Mouse (Mus musculus): Measurements from ENCODE around the gene Csrp3.

Gene Csrp3

DNA sequence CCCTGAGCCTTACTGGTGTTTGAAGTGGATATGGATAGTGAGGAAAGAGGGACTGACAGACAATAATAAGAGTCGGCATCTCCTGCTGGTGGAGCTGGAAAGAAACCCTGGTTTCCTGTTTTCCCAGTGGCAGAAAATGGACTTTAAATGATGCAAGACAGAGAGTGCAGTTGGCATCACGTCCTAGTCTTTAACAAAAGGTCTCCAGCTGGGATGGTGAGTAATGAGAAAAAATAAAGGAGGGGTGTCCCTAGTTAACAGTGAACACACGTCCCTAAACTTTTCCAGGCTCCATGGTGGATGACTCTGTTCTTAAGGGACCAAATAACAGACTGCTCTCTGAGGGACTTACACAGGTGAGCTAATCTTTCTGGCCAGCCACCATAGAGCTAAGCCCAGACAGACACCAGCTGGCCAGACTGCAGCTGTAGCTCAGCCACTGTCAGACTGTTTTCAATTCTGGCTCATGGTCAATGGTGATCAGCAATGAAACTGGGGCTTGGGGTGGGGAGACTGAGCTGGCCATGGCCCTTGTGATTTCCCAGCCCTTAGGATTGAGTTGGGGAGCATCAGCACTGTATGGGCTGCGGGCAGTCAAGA is 13.4 kb downstream of the Csrp3 start:
- intact Hi-C loops (cut with DNase I), result no loop called here

DNA sequence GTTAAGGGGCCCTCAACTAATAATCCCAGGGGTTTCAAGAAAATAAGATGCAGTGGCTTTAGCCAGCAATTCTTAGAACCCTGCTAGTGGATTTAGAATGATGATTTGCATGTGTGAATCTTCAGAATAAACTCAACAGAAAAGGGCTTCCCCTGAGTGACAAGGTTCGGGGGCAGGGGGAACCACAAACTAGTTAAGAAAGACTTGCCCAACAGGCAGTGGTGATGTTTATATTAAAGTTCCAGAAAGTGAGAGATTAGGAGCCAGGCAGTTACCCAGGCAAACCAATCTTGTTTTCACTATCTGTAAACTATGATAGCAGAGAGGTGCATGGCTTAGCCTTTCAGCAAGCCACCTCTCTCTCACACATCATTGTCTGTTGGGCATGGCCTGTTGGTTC is 15.1 kb downstream of the Csrp3 start:
- intact Hi-C loops (cut with DNase I), result no loop called here

DNA sequence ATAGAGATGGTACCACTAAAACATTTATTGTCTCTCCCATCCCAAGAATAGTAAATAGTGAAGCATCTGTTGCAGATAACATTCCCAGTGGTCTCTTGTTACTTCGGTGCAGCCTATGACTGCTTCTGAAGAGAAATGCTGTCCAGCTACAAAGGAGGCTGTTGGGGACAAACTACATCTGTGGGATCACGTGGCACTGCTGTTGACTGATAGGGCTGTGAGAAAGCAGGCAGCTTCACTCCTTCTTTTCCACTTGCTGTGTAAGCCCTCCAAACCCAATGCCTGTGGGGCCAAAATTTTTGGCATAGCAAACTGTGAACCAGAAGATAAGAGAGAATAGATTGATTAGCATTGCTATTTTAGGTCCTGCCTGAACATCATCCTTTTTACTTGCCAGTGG is 17.4 kb downstream of the Csrp3 start:
- intact Hi-C loops (cut with DNase I), result no loop called here

DNA sequence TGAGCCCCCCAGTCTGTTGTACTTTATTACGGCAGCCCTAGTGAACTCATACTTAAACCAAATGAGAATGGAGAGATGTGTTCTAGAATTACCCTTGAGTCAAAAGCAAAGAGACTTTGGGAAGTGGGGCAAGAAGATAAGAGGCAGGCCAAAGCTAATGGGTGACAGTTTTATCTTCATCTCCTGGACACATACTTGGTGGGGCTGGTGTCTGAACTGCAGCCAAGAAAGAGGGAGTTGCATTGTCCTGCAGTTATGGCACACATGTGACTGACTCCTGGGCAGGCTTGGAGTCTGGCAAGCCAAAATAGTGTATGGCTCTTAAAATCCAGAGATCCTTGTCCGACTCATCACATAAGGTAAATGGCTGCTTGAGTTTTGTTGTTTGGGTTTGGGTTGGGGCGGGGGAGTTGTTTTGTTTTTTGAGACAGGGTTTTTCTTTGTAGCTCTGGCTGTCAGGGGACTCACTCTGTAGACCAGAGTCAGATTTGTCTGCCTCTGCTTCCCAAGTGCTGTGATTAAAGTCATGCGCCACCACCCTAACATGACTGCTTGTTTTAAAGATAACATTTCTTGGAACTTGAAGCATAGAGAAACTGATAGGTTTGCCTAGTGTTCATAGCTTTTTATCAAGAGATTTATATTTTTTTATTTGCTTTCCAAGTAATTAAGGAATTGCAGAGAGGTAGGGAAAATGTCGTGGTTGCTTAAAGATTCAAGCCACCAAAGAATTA is 18.5 kb downstream of the Csrp3 start:
- intact Hi-C loops (cut with DNase I), result no loop called here

DNA sequence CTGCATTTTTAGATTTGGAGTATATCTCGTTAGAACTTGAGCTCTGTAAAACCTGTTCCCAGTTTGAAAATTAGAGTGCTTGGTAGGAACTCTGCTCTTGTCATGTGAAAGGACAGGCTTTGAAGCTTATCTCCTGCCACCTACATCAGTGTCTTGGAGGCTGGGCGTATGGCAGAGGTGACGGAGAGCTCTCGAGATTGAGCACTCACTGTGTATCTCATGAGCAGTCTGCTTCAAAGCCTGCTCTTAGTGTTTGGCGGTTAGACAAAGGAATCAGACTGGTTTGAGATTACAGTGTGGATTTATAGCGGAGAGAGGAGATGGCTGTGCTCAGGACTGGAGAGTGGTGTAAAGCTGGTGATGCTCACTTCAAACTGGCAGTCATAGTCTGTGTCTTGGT is 22.7 kb downstream of the Csrp3 start:
- intact Hi-C loops (cut with DNase I), result no loop called here

DNA sequence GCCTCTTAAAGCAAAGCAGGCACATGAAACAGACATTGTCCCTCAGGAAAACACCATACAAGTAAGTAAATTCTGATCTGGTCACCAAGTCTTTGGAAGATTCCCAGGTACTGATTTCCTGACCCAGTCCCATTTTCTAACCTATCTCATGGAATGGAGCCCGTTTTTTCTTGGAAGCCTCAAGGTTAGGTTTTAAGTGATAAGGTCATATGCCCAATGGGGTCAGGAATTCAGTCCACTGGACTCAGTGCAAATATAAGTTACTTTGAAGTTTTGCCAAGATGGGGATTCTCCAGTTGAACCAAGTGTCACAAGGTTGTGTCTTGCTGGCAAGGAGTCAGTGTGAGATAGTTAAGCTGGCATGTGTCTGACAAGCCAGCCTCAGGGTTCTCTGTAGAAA is 23.2 kb downstream of the Csrp3 start:
- intact Hi-C loops (cut with DNase I), result no loop called here

DNA sequence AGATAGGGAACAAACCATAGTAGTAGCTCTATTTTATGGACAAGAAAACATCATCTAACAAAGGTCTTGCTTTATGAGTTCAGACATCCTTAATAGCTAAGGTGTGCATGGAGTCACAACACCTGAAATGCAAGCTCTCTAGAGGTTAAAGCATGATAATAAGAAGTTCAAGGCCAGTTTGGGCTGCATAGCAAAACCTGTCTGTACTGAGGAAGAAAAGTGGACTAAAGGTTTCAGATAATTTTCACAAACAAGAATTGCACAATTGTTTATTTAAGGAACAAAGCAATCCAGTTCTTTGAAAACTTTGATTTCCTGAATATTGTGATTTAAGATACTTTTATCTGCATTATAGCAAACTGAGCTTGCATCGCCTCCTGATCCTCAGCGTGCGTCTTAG is 24.2 kb downstream of the Csrp3 start:
- intact Hi-C loops (cut with DNase I), result no loop called here

DNA sequence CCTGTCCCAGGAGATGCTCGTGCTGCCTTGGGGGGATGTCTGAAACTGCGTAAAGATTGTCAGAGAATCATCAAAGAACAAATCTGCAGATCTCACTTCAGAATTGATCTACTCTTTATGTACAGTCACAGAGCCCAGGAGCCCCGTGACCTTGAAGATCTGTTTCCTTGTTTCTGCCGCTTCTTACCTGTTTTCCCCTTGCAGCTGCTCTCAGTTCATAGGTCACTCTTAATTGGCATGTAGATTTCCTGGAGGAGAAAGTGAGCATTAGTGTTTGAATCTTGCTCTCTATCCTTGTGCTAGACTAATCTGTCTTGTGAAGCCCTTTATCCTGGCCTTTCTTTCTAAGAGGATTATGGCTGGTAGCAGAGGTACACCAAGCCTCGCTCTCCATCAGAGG is 26.2 kb downstream of the Csrp3 start:
- intact Hi-C loops (cut with DNase I), result no loop called here

DNA sequence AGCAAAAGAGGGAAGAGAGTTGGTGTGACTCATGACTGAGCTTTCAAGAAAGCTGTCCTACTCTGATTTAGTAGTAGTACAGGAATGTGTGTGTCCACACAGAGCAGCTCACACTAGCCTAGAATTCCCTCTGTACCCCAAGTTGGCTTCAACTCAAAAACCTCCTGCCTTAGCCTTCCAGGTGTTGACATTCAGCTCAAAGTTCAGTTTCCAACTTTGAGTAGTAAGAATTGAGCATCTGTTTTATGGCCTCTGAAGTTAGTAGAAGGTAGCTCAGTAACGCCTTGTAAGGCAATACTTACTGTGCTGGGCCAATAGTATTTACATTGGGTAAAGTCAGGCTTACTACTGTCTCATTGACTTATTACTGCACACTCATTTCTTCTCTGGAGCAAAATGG is 34.2 kb downstream of the Csrp3 start:
- intact Hi-C loops (cut with DNase I), result no loop called here

DNA sequence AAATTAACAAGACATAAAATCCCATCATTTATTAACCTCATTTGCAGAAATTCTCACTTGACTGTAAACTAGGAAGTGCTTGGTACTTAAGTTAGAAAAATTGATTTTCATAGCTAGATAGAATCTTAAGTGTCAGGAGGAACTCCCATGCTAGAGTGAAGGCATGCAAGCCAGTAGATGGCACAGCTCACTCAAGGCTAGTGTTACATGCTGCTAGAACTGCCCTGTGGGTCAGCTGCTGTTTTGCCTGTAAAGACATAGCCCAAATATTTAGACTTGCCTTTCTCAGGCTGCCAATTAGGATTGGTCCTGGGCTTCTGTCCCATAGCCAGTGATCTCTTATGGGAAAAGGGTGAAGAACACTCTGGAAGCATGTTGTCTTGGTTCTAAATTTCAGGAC is 35.5 kb downstream of the Csrp3 start:
- intact Hi-C loops (cut with DNase I), result no loop called here

DNA sequence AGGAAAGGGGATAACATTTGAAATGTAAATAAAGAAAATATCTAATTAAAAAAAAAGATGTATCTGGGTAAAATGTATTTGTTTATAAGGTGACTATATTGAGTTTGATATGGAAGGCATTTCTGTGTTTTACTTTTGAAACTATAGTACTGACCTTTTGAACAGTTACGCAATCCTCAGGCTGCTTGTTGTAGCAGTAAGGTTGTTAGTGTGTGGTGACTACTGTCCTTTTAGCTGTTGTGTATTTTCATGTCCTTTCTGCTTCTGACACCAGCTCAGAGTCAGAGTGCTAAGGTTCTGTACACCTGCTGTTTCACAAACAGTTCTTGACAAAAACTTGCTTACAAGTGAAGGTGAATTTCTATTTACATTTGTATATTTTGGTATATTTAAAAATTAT is 37.2 kb downstream of the Csrp3 start:
- intact Hi-C loops (cut with DNase I), result no loop called here

DNA sequence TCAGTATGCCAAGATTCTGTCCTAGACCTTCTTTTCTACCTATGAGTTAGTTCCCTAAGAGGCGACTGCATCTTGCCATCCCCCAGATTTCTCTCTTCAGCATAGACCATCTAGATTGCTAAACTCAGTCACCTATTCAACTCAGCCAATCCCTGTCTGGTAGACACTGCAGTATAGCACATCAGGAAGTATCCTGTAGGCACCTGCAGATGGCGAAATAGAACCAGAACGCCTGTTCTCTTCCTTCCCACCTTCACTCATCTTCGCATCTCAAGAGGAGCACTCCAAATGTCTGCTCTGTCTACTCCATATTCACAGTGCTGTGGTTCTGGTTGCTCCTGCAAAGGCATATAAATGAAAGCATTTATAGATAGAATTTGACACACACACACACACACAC is 41.2 kb downstream of the Csrp3 start:
- intact Hi-C loops (cut with DNase I), result loop anchor here (5.0 kb wide), 1 partner anchor 71 kb away; no protein-coding TSS in a partner anchor

DNA sequence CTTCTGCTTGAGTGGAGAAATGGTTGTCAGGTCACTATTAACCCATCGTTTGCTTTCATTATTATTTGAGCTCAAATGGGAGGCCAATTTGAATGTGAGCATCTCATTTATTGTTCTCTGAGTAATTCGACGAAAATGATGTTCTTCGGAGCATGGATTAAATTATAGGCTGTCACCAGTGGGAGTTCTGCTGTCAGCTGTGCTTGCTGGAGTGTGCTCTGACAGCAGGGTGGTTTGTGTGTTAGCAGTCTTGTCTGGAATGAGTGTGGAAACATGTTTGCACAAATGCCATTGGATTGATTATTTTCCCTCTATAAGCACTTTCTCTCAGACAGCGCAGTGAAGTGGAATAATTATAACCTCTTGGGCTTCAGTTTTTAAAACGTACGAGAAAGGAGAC is 44.5 kb downstream of the Csrp3 start:
- intact Hi-C loops (cut with DNase I), result no loop called here

DNA sequence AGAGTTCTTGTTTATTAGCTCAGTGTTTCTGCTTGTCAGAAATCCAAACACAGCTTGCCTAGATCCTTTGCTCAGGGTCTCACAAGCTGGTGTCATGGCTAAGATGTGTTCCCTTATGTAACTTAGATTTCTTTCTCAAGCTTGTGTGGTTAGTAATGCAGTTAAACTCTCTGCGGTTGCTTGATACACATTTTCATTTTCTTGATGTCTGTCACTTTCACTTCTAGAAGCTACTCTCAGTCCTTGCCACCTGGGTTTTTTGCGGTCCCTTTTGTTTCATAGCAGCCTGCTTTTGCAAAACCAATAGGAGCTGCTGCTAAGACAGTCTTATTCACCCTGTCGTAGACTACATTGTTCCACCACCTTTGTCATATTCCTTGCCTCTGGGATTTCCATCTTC is 52.7 kb downstream of the Csrp3 start:
- intact Hi-C loops (cut with DNase I), result no loop called here

DNA sequence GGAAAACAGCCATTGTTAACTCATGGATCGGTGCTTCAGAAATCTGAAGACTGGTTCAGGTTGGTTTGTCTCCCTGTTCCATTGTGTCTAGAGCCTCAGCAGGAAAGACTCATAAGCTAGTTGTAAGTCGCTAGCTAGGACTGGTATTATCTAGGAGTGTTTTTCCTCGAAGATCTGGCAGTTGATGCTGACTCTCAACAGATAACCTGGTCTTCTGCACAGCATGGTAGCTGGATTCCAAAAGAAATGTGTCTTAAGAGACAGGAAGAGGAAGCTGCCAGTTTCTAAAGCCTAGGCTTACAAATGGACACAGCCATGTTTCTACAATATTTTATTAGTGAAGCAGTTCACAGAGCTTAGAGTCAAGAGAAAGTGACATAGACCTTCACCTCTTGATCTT is 56.4 kb downstream of the Csrp3 start:
- intact Hi-C loops (cut with DNase I), result no loop called here

DNA sequence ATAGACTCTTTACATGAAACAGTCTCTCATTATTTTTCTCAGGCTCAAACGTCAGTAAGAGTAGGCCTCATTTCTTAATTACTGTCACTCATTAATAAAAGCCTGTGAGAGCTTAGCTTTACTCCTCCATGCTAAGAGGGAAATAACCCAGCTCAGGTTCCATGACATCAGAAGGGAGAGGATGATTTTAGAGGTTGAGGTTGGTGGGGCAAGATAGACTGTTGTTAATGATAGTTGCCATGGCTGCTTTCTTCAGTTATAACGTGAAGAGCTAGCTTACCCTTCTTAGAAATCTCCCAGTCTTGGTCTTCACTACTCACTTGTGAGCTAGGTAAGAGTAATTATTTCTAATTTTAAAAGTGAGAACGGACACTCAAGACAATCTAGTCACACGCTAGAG is 57.7 kb downstream of the Csrp3 start:
- intact Hi-C loops (cut with DNase I), result no loop called here

DNA sequence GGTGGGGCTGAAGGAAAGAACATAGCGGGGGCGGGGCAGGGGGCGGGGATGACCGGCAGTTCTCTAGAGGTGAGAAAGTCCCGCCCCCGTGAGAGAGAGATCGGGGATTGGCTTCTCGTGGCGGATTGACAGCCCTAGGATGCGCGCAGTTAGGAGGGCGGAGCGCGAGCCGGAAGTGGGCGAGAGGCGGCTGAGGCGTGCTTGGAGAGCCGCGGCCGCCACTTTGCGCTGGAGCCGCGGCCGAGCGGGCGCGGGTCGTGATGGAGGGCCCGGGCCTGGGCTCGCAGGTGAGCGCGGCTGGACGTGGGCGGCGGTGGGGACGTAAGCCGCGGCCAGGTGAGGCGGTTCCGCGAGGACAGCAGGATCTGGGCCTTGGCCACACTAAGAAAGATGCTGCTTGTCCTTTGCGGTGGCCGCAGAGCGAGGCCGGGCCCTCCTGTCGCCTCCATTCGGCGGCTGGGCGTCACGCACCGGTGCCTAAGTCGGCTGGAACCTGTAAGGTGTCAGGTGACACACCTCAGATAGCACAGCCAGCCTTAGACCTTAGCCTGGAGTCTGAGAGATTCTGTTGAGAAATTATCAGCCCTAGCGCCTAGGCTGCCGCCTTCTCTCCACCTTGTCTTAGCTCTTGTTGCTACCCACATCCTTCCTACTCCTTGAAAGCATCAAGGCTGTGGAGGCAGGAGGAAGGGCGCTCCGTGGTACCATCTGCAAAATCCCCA is 58.8 kb downstream of the Csrp3 start, which contains the start of gene Zdhhc13:
Gene Zdhhc13 (plus strand): TSS at position 153 of the 722 bp plus-strand sequence.
- intact Hi-C loops (cut with DNase I), result no loop called here

DNA sequence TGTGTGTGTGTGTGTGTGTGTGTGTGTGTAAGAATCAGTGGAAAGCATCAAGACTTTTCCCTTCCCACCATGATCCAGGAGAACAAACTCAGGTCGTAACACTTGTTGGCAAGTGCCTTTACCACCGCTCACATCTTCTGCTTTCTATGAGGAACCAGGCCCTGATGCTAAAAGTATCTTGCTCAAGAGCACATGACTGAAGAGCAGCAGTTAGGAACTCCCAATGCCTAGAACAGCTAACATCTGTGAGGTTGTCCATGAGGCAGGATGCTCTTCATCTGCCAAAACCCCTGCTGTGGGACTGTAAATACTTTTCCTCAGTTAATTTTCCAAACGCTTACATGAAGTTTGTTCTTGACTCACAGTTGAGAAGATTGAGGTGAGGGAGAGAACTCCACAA is 59.5 kb downstream of the Csrp3 start:
- intact Hi-C loops (cut with DNase I), result no loop called here

DNA sequence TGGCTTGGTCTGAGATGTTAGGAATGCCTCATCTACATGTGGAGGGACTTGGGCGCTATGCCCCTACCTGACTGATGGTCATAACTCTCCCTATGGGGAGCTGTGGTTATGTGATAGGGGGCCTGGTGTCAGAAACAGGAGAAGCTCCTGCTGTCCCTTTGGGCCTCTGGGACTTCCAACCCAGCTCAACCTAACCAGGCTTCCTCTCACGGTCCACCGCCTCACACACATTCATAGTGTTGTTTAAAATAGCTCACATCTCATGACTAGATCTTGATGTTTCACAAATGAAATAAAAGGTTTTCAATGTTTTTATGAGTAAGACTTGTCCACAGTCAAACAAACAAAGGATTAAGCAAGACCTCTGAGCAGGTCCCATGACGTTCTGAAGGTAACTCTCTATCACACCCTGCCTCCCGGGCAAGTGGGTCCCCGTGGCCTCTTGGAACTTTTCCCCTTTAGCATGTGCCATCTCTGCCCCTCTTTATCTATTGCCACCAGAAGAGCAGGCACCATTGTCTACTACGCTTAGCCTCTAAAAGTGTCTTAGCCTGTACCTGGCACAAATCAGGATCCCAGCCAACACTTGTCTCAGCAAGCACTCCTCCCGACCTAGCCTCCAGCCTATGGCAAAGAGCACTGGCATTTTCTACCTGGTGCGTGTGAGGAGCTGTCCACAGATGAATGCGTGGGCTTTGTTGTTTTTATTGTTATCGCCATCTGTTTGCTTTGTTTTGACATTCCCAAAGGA is 62.9 kb downstream of the Csrp3 start:
- intact Hi-C loops (cut with DNase I), result no loop called here

DNA sequence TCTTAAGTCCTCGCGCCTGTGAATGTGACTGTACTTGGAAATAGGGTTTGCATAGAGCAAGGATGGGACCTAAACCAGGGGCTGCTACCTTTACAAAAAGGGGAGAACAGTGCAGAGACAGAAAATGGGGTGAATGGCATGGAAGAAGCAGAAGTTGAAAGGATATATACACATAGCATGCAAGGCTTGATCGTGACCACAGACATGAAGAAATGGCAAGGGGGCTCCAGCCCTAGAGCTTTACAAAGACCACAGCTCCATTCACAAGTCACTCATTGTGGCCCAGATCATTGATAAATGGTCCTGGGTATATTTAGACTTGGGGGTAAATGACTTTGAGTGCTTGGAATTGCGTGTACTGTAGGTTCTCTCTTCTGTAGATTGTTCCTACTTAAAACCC is 65.4 kb downstream of the Csrp3 start:
- intact Hi-C loops (cut with DNase I), result no loop called here
